Mouse (Mus musculus) granulocyte monocyte progenitor cell, adult 5-6 weeks (primary cell): ENCODE measurements around the gene Gm12184. TPM values are rescaled to one million over a fixed set of nuclear protein-coding genes. Genes with fewer than 3 reads are reported as not detected.
"Not testable (repeated sequence)": the region's sequence is repeated elsewhere in the genome, so short reads cannot be mapped to it uniquely, and the experiment has no call there.

Experiments used
- ATAC-seq: replicated peaks from 2 replicates; pipeline ENCODE4 v1.8.0; 2016; ENCODE audit warnings: mild to moderate bottlenecking, moderate TSS enrichment, inconsistent platforms; ENCODE audit not compliant: poor library complexity, severe bottlenecking
- total RNA-seq, 2 experiments: library from RNA; stranded (forward) in 1 of 2; stranded (reverse) in 1 of 2; fragments of 200-712, 200-1000 nt in 1 of 2; fragments of >200 nt in 1 of 2; fragmentation: Nextera tagmentation in 1 of 2; gene quantifications; 2 replicates each; pipeline ENCODE4 v1.2.3; 2014 to 2017

Gm12184 gene
- total RNA-seq (2014; fragmentation: Nextera tagmentation) (2.9 and 10.5 TPM in 2 replicates), total RNA-seq (2017) (14.2 and 35.9 TPM in 2 replicates)

GRCm38 (mm10) chr11:48825979-48826751 is at the start of gene Gm12184, which contains the start of gene Trim7:
Gene Gm12184 (minus strand): TSS chr11:48826655.
Gene Trim7 (plus strand): TSS chr11:48826140.
- ATAC-seq, result peak; percentile 50

- ATAC-seq, result not testable (repeated sequence)
Measured at GRCm38 (mm10) chr11:48875343-48875837, 48.9 kb upstream of the Gm12184 start.

GRCm38 (mm10) chr11:48874465-48874864 is 48.0 kb upstream of the Gm12184 start:
- ATAC-seq, result peak; percentile 38

GRCm38 (mm10) chr11:48873591-48874290 is 47.3 kb upstream of the Gm12184 start:
- no peak for ATAC-seq

- ATAC-seq, result no peak
Measured at GRCm38 (mm10) chr11:48872695-48873300, 46.3 kb upstream of the Gm12184 start.

- peak; percentile 49 for ATAC-seq
Measured at GRCm38 (mm10) chr11:48871817-48872541, 45.5 kb upstream of the Gm12184 start.

- peak; percentile 66 for ATAC-seq
Measured at GRCm38 (mm10) chr11:48871201-48871772, 44.8 kb upstream of the Gm12184 start, which contains the start of gene Irgm1. Gene Irgm1 (minus strand): TSS chr11:48871683.

- no peak for ATAC-seq
Measured at GRCm38 (mm10) chr11:48870781-48871180, 44.3 kb upstream of the Gm12184 start.

- ATAC-seq, result no peak
Measured at GRCm38 (mm10) chr11:48869380-48870110, 43.1 kb upstream of the Gm12184 start.

- ATAC-seq, result no peak
Measured at GRCm38 (mm10) chr11:48866481-48866880, 40.0 kb upstream of the Gm12184 start.

GRCm38 (mm10) chr11:48863808-48864207 is 37.4 kb upstream of the Gm12184 start:
- ATAC-seq, result no peak

- no peak for ATAC-seq
Measured at GRCm38 (mm10) chr11:48862784-48863319, 36.4 kb upstream of the Gm12184 start.

GRCm38 (mm10) chr11:48859014-48859413 is 32.6 kb upstream of the Gm12184 start:
- ATAC-seq, result peak; percentile 30

- ATAC-seq, result peak; percentile 63
Measured at GRCm38 (mm10) chr11:48853474-48854180, 27.2 kb upstream of the Gm12184 start.

- ATAC-seq, result no peak; the same call in 1 of the 2 replicates
Measured at GRCm38 (mm10) chr11:48852624-48853473, 26.4 kb upstream of the Gm12184 start.

- no peak for ATAC-seq
Measured at GRCm38 (mm10) chr11:48852190-48852589, 25.7 kb upstream of the Gm12184 start.
